Mouse (Mus musculus) hindlimb bud, embryonic 11.5 days (tissue): ENCODE data around the gene Ppat.
"Not testable (repeated sequence)": the region's sequence is repeated elsewhere in the genome, so short reads cannot be mapped to it uniquely, and the experiment has no call there.

Source experiments
- DNase-seq: peaks from one replicate; pipeline ENCODE4 v3.0.0-alpha.2; 2012; ENCODE audit warnings: low read depth, low spot score; ENCODE audit errors: extremely low spot score

Gene Ppat

GRCm38 (mm10) chr5:76950343-76951105 is 854 bp downstream of the Ppat start:
- DNase-seq, result no peak

- no peak for DNase-seq
Observed at GRCm38 (mm10) chr5:76947758-76948157, 3.6 kb downstream of the Ppat start.

- no peak for DNase-seq
Observed at GRCm38 (mm10) chr5:76947142-76947541, 4.2 kb downstream of the Ppat start.

- no peak for DNase-seq
Observed at GRCm38 (mm10) chr5:76945678-76946033, 5.7 kb downstream of the Ppat start.

- no peak for DNase-seq
Observed at GRCm38 (mm10) chr5:76944965-76945677, 6.3 kb downstream of the Ppat start.

GRCm38 (mm10) chr5:76942505-76942904 is 8.9 kb downstream of the Ppat start:
- no peak for DNase-seq

GRCm38 (mm10) chr5:76941975-76942374 is 9.4 kb downstream of the Ppat start:
- no peak for DNase-seq

- no peak for DNase-seq
Observed at GRCm38 (mm10) chr5:76939717-76940116, 11.7 kb downstream of the Ppat start.

GRCm38 (mm10) chr5:76929180-76929877 is 22.0 kb downstream of the Ppat start:
- no peak for DNase-seq

GRCm38 (mm10) chr5:76928124-76928832 is 23.1 kb downstream of the Ppat start:
- DNase-seq, result no peak

GRCm38 (mm10) chr5:76924296-76924695 is 27.1 kb downstream of the Ppat start:
- no peak for DNase-seq

GRCm38 (mm10) chr5:76923428-76923827 is 27.9 kb downstream of the Ppat start:
- no peak for DNase-seq

GRCm38 (mm10) chr5:76922833-76923232 is 28.5 kb downstream of the Ppat start:
- DNase-seq, result no peak

- DNase-seq, result not testable (repeated sequence)
Observed at GRCm38 (mm10) chr5:76912522-76912921, 38.9 kb downstream of the Ppat start.

- DNase-seq, result no peak
Observed at GRCm38 (mm10) chr5:76910807-76911206, 40.6 kb downstream of the Ppat start.

- DNase-seq, result no peak
Observed at GRCm38 (mm10) chr5:76906155-76906499, 45.3 kb downstream of the Ppat start.

- peak; percentile 93 for DNase-seq
Observed at GRCm38 (mm10) chr5:76905405-76906154, 45.8 kb downstream of the Ppat start, which contains the start of gene Aasdh. Gene Aasdh (minus strand): TSS chr5:76905514.

GRCm38 (mm10) chr5:76904713-76905404 is 46.5 kb downstream of the Ppat start:
- no peak for DNase-seq

GRCm38 (mm10) chr5:76902131-76902530 is 49.2 kb downstream of the Ppat start:
- no peak for DNase-seq

GRCm38 (mm10) chr5:76893084-76893483 is 58.3 kb downstream of the Ppat start:
- DNase-seq, result no peak
